Mouse (Mus musculus) cortical plate, adult 2 months (tissue): ENCODE measurements at regions not wholly inside any gene's neighbourhood (a gene's known extent, or its start where the extent isn't known, plus 50 kb on each side); places are given as distances from the start of the nearest gene placed in this dataset.

Source experiments
- CTCF ChIP-seq: fragments of 200-500 bp; IDR thresholded peaks from 2 replicates; pipeline ENCODE4 v1.5.1; 2011; ENCODE audit warnings: mild to moderate bottlenecking, control low read depth, low read length; ENCODE audit not compliant: insufficient read depth; ENCODE audit errors: extremely low read depth
- POLR2A ChIP-seq: fragments of 200-500 bp; IDR thresholded peaks from 2 replicates; pipeline ENCODE4 v1.6.1; 2011; ENCODE audit warnings: mild to moderate bottlenecking, low read length, control low read depth; ENCODE audit not compliant: insufficient read depth; ENCODE audit errors: extremely low read depth

- TF ChIP-seq CTCF (no peak), POLR2A (no peak)
Measured at GRCm38 (mm10) chr8:114072330-114072729, 61.0 kb upstream of the Nudt7 start.
